Mouse (Mus musculus) urinary bladder, postnatal 4 days (tissue): ENCODE measurements at regions not wholly inside any gene's neighbourhood (a gene's known extent, or its start where the extent isn't known, plus 50 kb on each side); places are given as distances from the start of the nearest gene placed in this dataset.

Experiments
- DNase-seq, 2 experiments: peaks; one replicate each; pipeline ENCODE4 v3.0.0; 2021 to 2022; ENCODE audit warnings: low spot score in 2 of 2

DNA sequence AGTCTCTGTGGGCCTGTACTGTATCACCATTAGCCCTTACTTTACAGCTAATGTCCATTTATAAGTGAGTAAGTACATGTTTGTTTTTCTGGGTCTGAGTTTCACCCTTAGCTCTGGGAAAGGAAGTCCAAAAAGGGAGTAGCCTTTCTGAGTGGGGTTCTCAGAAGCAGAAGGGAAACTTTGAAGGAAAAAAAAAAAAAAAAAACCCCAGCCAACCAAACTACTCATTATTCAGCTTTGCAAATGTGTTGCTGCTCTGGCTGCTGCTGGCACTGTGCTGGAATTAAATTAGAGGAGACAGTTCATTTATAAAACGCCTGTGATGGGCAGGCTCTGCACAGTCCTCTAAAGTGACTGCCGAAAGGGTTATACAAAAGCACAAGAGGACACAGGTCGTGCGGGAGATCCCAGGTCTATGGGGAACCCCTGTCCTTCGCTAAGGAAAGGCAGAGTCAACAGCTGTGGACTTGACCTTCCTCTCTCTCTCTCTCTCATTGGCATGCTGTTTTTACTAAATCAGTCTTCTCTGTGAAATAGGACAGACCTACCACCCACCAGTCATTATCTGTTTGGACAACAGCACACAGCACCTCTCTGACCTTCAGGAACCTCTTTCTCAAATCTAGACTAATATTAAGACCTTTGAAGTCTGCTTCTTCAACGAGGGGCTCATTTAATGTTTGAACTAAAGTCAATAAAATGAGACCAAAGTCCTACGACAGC, 165.4 kb downstream of the Cd47 start:
- DNase-seq = no peak

DNA sequence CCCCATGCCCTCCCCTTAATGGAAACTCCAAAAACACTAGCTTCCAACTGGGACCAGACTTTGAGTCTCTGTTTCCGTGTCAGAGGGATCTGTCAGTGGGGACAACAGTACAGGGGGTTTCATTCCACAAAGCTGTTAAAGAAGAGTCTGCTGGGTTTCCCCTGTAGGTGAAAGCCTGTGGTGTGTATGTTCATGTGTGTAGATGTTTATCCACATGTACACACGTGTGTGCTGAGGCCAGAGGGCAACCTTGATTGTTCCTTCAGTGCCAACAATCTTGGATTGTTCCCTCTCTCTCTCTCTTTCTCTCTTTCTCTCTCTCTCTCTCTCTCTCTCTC, 165.9 kb downstream of the Cd47 start:
- DNase-seq = no peak

DNA sequence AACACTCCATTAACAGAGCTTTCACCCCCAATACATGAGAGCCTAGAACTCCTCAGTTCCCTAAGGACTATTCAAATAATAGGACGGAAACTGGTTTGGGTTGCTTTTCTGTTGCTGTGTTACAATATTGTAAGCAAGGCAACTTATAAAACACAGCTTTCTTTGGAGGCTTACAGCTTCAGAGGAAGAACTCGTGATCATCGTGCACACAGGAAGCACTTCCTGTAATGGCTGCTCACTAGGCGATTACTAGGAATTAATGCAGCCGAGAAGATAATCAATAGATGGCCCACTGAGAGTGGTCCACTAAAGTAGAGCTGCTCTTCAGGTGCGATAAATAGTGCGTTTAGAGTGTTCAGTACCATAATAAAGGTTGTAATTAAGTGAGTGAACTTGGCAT, 166.8 kb downstream of the Cd47 start:
- no peak for DNase-seq

DNA sequence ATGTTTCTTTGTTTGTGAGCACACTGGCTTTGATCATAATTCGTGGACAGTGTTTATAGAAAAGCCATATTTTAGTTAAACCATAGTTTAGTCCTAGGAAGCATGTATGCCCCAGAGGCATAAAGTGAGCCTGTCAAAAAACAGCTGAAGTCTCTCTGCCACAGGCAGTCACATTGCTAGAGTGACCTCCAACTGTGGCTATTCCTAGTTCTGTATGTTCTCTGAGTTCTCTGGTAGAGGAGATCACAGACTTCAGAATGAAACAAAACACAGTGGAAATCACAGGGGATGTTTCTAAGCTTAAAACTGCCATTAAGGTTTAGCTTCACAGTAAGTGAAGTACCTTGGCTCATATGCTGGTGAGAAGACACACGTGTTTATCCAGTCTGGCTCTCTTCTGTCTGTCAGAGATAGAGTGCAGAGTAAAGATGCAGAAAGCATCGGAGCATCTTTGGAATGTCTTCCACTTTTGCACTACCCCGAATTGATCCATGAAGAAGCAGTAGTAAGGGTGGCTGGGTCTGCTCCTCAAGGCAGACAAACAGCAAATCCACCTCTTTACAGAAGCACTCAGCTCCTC, 168.0 kb downstream of the Cd47 start:
- DNase-seq = no peak

DNA sequence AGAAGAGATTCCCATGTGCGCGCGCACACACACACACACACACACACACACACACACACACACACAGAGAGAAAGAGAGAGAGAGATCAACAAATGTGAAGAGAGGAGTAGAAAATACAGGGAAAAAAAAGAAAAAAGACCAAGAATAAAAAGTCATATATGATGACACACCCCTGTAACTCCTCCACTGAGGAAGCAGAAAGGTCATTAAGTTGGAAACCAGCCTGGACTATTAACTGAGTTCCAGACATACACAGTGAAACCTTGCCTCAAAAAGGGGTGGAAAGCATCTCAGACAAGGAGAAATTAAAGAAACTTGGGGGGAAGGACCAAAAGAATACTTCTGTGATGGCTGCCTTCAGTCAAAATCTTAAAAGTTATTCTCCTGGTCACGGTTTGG, 168.7 kb downstream of the Cd47 start:
- no peak for DNase-seq

DNA sequence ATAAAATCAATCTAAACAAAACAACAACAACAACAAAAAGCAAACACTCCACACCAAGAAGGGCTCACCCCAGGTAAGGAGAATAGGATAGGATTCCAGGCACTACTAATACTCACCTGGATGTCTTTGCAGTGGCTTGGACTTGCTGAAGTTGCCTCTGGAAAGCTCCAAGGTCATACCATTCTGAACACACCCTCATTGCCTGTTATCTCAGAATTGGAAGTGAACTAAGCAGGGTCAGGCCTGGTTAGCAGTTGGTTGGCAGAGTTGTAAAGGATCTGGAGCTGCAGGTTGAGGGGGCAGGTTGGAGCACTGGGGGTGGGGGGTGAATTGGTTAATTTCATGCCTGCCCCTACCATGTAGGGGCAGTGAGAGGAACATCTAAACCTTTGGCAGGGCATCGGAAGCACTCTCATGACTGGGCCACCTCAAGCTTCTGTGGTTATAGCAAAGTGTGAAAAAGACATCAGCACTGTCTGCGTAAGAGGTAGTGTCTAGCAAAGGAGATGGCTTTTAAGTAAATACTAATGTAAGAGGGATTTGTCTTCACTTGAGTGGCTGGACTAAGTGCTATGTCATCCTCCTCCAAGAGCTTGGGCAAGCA, 169.5 kb downstream of the Cd47 start:
- no peak for DNase-seq

DNA sequence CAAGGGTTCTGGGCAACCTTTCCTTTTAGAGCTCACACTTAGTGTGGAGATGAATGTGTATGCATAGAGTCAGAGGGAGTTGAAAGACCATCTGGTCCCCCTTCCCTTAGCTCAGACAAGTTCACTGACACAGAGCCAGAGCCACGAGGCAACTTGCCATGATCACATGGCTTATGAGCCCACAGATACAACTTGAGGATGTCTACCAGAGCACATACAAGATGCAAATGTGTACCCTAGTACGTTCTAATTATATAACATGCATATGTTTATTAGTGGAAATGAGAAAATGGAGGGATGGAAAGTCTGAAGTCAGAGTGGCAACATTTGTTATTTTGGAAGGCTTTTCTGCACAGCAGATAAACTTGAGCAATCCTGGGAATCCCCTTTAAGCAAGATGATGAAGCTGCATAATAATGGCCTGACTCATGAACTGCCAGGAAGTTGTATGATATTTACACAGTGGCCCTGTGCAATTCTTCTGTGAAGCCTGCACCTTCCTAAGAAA, 170.0 kb downstream of the Cd47 start:
- no peak for DNase-seq

DNA sequence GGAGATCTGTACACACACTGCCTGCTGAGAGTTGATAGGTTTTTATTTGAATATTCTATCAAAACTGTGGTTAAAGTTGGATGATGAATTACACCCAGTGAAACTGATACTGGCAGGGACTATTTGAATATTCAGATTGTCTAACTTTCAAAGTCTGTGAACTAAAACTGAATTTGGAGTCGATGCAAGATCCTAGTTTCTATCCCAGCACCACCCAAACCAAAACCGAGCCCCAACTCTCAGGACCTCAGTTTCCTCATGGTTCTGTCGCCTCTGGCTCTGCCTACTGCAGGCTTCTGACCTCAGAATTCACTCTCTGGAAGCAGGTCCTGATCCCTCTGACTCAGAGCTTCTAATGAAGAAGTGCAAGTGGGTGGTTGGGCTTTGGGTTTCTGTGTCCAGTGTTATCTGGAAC, 170.8 kb downstream of the Cd47 start:
- no peak for DNase-seq

DNA sequence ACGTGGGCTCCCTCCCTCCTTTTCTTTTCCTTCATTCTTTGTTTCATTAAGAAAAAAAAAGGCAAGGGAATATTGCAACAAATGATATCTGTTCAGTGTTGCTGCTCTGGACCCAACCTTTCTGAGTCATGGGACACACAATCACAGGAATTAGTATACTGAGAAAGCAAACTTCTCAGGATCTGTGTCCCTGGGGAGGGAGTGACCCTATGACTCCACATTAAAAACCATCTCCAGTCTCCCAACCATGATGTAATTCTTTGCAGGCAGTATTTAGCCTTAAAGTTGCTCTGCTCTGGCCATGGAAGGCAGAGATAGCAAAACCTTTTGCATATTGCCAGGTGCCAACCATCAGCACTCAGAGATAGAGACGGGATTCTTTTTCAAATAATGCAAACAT, 176.9 kb downstream of the Cd47 start:
- no peak for DNase-seq

DNA sequence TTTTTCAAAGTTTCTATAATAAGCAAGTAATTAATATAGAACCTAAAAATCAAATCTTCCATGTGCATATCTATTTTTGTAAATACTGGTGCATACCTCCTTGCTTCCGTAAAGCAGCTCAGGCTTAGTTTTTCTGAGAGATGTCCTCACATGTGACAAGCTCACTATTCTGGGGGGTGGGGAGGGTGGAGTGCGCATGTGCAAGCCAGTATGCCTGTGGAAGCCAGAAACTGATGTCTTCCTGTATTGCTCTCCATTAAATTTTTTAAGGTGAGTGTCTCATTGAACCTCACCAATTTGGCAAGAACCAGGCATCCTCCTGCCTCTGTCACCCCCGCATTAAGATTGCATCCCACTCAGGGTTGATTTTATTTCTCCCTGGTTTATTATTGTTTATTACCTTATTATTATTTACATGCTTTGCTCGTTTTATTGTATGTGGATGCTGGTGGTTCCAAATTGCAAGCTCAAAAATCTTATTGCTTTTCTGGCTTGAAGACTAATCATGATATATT, 179.2 kb downstream of the Cd47 start:
- DNase-seq = no peak

DNA sequence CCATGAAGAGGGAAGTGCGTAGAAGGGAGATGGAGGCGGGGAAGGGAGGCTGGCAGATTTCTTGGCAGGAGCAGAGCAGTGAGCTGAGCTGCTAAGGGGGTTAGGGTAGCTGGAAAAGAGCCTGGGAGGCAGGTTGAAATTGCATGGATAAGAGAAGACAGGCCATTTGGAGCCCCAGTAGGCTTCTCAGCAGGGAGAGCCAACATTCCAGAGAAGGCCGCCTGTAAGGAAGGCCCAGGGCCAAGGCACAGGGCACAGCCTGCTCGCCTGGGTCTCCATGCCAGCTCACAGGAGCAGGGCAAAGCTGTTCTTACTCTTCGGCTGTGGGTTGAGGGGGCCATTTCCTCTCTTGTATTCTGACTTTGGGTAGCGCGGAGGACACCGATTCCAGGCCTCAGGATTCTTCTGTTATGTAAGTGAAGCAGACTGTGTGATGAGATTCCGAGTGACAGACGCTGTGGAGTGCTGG, 179.9 kb downstream of the Cd47 start:
- no peak for DNase-seq

DNA sequence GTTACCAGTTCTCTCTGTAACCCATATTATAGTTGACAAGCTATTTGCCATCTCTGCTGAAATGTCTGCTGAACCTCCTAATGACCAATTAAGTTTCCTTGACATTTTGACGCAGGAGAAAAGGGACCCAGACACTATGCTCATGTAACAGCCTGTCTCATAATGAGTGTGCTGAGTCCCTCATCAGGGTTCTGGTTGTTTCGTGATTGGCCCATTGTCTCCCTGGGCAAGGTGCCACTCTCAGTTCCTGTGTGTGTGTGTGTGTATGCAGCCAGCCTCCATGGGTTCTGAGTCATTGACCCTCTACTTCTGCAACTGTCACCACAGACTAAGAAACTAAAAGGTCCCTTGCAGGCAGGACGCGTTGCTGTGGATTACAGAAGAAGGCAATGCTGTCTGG, 181.8 kb downstream of the Cd47 start:
- no peak for DNase-seq

DNA sequence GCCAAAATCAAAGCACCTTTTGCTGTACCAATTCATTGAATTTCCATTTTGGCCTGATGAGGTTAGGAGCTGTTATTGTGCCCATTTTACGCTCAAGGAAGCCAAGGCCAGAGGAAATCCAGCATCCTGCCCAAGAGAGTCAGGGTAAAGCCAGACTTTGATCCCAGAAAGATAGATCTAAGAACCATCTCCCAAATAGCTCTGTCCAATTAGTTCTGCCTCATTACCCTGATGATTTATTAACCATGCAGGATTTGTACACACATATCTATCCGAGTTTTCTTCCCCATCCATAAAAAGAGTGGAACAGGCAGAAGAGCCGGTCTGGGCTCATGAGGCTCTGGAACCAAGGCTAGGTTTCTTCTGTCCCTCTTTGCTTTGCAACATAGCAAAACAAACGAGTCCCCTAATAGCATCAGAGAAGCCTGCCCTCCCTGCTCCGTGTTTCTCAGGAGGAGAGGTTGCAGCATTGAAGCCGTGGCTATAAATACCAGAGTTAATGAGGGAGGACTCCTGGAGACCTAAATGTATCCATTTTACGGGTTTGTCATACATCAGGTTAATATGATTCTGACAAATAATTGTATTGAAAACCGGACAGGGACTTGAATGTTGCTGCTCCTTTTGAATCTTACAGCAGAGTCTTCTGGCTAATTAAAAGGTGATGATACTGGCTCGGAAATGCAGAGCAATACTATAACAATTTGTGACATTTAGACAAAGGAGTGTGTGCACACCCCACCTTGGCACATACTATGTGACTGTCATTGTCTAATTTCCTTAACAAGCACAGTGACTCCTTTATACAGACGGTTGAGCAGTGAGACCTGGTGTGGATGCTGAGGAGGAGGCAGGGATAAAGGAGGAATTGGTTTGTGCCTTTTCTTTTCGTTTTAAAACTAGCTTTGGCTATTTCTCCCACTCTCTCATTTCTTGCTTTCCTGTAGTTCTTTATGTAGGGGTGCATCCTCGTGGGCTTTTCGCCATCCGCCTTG, 185.0 kb downstream of the Cd47 start:
- no peak for DNase-seq

DNA sequence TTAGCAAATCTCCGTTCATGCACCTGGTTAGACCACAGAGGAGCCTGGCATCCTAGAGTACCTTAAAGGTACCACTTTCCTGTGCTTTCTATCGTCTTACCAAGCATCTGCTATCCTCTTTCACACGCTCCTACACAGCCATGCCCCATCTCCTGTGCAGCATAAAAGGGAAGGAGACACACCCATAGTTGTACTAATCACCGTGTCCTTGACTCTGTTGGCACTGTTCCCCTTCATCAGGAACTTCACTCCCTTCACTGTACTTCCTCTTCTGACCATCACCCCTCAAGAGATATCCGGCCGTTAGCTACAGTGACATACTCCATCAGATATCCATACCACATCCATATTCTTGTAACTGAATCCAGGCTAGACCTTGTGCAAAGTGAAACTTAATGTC, 186.6 kb downstream of the Cd47 start:
- no peak for DNase-seq

DNA sequence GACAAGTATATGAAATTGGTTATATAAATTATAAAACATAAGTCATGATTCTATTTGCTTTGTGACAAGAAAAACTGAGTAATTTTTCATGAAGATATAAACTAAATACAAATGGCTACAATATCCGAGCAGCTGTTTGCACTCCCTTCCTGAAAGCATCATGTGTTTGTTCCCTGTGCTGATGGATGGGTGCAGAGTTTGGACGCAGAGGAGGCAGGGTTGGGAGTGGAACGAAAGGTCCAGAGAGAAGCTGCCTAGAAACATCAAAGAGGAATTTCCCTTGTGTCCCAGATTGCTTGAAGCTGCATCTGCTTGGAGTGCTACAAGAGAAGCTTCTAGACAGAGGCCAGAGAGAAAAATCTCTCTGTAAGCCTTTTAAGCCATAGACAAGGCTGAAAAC, 195.5 kb downstream of the Cd47 start:
- no peak for DNase-seq

DNA sequence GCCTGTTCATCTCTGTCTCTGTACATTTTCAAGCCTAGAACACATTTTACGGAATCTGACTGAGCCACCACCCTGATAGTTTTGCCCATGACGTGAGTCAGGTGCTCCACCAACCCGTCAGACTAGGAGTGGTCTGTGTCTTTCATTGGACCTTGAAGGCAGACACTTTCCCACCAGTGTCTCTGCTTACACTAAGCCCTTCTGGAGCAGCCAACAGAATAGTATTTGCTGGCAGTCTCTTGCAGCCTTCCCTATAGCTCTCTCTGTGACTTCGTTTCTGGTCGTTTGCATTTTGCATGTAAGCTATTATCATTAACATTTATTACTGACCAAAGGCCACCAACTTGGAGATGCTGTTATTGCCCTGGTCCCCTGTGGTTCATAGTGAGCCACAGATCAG, 196.3 kb downstream of the Cd47 start:
- no peak for DNase-seq

DNA sequence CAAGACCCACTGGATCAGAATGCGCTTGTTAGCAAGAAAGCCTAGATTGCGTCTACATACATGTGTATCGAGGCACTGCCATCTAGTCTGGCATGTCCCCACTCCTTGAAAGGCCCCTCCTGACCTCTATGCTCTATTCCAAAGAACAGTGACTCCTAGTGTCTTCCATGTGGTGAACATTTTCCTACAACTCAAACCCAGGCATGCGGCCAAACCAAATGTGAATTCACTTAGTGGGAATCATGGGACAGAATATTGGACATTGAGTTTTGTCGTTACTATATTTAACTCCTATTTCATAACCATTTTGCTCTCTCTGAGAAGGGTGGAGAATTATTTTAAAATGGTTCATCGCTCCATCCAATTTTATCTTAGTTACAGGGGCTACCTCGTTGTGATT, 196.7 kb downstream of the Cd47 start:
- no peak for DNase-seq

DNA sequence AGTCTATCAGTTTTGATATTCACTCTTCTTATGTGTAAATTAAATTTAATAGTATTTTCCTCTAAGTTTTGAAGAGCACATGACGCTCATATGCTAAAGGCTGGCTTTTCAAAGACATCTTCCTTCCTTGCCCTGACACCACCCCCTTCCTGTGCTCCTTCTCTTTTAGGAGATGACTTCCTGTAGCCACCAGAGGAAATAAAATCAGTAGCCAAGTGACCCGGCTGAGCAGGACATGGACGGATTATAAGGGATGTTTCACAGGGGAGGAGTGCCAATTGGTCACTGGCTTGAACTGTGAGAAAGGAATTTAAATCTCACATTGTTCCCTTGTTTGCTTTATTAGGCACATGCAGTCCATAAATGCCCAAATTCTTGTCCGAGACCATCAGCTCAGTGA, 200.5 kb downstream of the Cd47 start:
- no peak for DNase-seq

DNA sequence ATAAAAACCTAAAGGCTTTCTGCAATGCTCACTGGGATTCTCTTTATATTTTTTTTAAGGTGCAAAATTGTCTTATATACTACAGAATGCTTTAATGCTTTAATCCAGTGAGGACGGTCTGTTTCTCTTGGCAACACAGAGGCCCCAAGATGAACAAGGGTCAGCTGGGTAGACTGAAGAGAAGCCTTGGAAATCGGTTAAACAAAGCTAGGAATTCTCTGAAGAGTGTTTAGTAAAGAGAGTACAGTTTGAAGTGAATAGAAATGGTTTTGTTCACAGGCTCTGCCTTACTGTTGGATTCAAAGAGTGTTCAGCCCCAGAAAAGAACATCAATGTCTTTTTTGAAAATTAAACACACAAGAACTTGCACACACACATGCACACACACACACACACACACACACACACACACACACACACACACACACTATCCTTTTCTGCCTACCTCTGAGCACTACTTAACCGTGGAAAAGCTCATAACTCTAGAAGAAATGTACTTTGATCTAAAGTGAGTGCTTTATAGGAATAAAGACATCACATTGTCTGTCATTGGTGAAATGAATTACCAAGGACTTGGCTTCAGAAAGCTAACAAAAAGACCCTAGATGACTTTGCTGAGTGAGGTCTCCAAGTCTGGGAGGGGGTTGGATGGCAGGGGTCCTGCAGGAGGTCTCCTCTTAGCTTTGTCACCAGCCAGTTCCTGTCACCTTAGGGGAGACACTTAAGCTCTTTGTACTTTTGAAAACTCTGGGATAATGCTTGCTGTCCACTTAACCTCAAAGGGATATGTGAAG, 201.5 kb downstream of the Cd47 start:
- no peak for DNase-seq

DNA sequence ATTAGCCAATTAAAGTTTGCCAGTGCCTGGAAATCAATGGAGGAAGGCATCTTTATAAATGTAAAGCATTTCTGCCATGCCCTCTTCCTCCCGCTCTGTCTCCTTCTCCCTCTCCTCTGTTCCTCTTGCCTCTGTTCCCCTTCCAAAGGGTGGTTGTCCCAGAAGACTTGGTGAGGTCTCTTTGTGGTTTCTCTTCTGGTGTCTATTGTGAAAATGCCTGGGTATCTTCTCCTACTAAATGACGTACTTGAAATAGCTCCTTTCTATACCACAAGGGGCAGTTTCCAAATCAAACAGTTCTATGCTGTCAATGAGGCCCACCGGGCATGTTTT, 202.1 kb downstream of the Cd47 start:
- DNase-seq = no peak

DNA sequence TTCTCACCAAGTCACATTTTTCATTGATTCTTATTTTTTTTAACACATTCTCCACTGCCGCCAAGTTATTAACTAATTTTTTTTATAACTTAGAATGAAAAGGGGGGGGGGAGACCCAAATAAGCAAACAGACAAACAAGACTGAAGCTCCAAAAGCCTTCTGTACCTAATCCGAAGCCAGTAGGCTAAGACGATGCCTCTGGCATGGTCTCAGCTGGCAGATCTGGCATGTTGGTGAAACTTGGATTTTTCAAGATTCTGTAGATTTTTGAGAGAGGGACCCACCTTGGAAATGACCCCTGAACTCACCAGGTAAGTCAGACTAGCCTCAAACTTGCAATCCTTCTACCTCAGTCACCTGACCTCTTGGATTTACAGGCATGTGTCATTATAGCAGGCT, 208.7 kb downstream of the Cd47 start:
- DNase-seq = no peak
